Mouse (Mus musculus) gastrocnemius, postnatal 14 days (tissue): ENCODE measurements around the gene Efcc1. TPM values are rescaled to one million over a fixed set of nuclear protein-coding genes. Genes with fewer than 3 reads are reported as not detected.

Experiments
- DNase-seq: peaks from one replicate; pipeline ENCODE4 v3.0.0; 2021; ENCODE audit warnings: mixed read lengths
- intact Hi-C: fragments of 180-260 bp; cut with DNase I; formaldehyde crosslinking; loops from one replicate; pipeline ENCODE4 v1.15.1; 2025; ENCODE audit warnings: low total_unique reads
- total RNA-seq, 2 experiments: library from RNA; stranded (reverse); gene quantifications; 2 replicates each; pipeline ENCODE4 v1.2.3; 2021

Gene Efcc1
- total RNA-seq, 2 experiments from 2014 or later, result 1.6 to 2.0 TPM

DNA sequence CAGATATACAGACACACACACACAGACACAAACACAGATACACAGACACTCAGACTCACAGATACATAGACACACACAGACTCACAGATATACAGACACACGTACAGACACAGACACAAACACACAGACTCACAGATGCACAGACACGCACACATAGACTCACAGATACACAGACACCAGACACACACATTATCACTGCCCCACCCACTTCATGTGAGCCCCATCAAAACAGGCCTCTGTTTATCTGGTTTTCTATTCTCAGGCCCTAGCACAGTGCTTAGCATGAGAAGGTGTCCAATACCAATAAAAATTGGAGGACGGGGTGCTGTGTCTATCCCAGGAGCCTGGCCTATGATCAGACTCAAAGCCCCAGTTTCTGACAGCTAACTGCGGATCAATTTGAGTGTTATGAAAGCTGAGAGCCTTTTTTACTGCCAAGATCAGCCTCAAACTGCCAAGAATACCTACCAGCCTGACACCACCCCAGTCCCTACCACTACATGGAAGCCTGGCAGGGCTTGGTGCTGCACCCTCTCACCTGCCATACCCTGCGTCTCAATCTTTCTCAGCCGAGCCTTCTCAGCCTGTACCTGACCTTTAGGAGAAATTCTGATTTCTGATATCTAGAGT lies 65.7 kb downstream of the Efcc1 start:
- DNase-seq, result no peak
- intact Hi-C loops, result no loop called here

DNA sequence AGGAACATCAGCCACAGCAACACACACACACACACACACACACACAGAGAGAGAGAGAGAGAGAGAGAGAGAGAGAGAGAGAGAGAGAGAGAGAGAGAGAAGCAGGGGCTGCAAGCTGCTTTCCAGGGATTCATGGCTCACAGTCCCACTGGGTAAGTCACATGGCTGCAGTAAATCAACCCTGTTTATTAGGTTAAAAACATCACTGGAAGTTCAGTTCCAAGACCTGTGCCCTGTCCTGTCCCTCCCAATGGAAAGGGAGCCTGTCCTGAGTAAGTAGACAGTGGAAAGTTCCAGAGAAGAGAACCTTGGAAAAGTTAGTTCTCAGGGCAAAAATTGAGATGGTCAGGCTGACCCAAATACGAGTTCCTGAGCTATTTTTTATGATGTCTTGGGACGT lies 66.7 kb downstream of the Efcc1 start:
- no peak for DNase-seq
- intact Hi-C loops, result no loop called here

DNA sequence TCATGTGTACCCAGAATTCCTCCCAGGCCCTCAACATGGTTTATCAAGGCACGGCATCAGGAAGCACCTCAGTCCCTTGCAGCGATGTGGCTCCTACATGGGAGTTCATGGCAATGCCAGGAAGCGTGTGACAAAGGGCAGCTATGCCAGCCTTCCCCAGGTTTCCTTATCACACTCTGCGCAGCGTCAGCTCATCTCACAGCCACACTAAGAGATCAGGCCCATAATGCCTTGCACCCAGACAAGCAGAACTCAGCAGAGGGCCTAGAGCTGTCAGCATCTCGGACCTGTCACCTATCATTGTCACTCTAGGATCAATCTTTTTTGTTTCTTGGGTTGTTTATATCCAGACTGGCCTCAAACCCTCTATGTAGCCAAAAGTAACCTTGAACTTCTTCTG lies 68.9 kb downstream of the Efcc1 start:
- no peak for DNase-seq
- intact Hi-C loops, result no loop called here

DNA sequence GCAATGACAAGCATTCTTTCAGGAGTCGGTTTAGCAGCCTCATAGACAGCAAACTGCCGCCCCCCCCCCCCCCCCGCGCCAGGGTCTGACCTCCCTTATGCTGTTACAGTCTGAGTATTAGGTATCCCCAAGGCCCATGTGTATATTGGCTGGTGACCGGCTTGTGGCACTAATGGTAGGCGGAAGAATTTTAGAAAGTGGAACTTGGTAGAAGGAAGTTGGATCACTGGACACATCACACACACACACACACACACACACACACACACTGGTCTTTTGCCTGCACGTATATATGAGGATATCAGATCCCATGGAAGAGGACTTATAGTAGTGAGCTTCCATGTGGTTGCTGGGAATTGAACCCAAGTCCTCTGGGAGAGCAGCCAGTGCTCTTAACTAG lies 71.8 kb downstream of the Efcc1 start:
- intact Hi-C loops, result no loop called here
- no peak for DNase-seq

DNA sequence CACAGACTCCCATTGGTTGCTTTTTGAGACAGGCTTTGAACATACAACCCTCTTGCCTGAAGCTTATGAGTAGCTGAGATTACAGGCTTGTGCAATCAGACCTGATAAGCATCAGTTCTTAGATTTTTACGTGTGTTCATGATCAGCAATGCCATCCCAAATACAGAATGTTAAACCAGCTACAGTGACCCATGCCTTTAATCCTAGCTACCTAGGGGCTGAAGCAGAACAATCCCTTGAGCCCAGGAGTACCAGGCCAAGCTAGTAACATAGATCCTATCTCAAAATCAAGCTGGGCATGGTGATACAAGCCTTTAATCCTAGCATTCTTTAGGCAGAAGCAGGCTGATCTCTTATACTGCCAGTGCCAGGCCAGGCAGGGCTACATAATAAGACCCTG lies 73.4 kb downstream of the Efcc1 start:
- intact Hi-C loops, result no loop called here
- no peak for DNase-seq

DNA sequence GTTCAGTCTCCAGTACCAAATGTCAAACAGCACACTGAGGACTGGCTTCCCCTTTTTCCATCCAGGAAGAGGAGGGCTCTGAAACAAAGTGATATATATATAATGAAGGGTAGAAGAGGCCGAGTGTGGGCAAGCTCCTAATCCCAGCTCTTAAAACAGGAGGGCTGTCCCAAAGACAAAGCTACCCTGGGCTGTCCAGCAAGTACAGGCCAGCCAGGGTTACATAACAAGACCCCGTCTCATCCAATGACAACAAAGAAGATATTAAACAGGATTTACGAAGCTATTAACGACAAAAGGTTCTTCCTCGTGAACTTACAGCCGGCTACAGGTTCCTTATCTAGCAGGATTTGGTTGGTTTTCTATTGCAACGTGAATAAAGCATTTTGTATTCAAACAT lies 74.2 kb downstream of the Efcc1 start:
- intact Hi-C loops, result no loop called here
- no peak for DNase-seq

DNA sequence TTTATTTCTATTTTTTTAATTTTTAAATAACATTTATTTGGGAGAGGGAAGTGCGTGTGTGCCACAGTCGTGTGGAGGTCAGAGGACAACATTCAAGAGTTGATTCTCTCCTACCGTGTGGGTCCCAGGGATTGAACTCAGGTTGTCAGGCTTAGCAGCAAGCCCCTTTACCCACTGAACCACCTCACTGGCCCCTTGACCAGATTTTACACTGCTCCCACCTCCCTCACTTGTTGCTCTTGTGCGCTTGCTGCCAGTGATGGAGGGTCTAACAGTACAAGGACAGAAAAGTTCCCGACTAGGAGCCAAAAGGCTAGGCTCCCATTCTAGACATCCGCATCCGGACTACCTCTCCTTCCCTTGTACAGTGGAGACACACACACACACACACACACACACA lies 74.8 kb downstream of the Efcc1 start:
- intact Hi-C loops, result no loop called here
- no peak for DNase-seq

Other genes starting within 250 kb of the Efcc1 start
- 1 to 10 TPM; 2.1 to 2.9 TPM for gene Arhgap25, start 197.6 kb upstream of the Efcc1 start, total RNA-seq
- 1 to 10 TPM; 2.2 to 3.6 TPM for gene Prokr1, start 140.1 kb upstream of the Efcc1 start, total RNA-seq
- gene Aplf, start 58.7 kb upstream of the Efcc1 start, total RNA-seq, result 1 to 10 TPM; 2.8 to 3.4 TPM
- gene Gp9, start 47.2 kb downstream of the Efcc1 start, total RNA-seq, result not detected
- 10 to 100 TPM in 1 of 2 experiments, 1 to 10 TPM in 1; 7.9 to 13.2 TPM for gene Rab43, start 81.3 kb downstream of the Efcc1 start, total RNA-seq
- gene Gm45140, start 104.9 kb downstream of the Efcc1 start, total RNA-seq, result 1 to 10 TPM in 1 of 2 experiments, under 1 TPM in 1; 0.89 to 1.5 TPM
- gene Isy1, start 107.9 kb downstream of the Efcc1 start, total RNA-seq, result 10 to 100 TPM; 18.2 to 18.6 TPM
- gene Cnbp, start 120.2 kb downstream of the Efcc1 start, total RNA-seq, result 100 to 1,000 TPM; 452 to 474 TPM
- gene Copg1, start 156.9 kb downstream of the Efcc1 start, total RNA-seq, result 10 to 100 TPM; 39.1 to 44.7 TPM
- 1 to 10 TPM; 7.3 to 7.7 TPM for gene Hmces, start 183.1 kb downstream of the Efcc1 start, total RNA-seq